Mouse (Mus musculus) heart, embryonic 11.5 days (tissue): ENCODE data around the gene Rtn4. TPM values are rescaled to one million over a fixed set of nuclear protein-coding genes. Genes with fewer than 3 reads are reported as not detected.

Experiments used
- ATAC-seq: fragments of 200-750 bp; cut with Nextera tagmentation; replicated peaks from 2 replicates; pipeline ENCODE4 v1.8.0; 2017; ENCODE audit warnings: moderate library complexity; ENCODE audit not compliant: insufficient number of reproducible peaks, low FRiP score, low TSS enrichment
- H3K27ac ChIP-seq: fragments of 300-500 bp; sonication (generic); 2 replicates; pipeline ENCODE4 v1.5.1; 2014; ENCODE audit warnings: mild to moderate bottlenecking, low read depth, low read length
- H3K27me3 ChIP-seq: fragments of 300-500 bp; sonication (generic); 2 replicates; pipeline ENCODE4 v1.6.1; 2014; ENCODE audit warnings: mild to moderate bottlenecking, low read length, mixed read lengths; ENCODE audit not compliant: control insufficient read depth, insufficient read depth
- H3K36me3 ChIP-seq: fragments of 300-500 bp; sonication (generic); 2 replicates; pipeline ENCODE4 v1.6.1; 2014; ENCODE audit warnings: mild to moderate bottlenecking, low read length, moderate library complexity, mixed read lengths; ENCODE audit not compliant: control insufficient read depth, insufficient read depth
- H3K4me1 ChIP-seq: fragments of 300-500 bp; sonication (generic); 2 replicates; pipeline ENCODE4 v1.6.1; 2014; ENCODE audit warnings: low read length; ENCODE audit not compliant: control insufficient read depth, insufficient read depth
- H3K4me2 ChIP-seq: fragments of 300-500 bp; sonication (generic); 2 replicates; pipeline ENCODE4 v1.6.1; 2014; ENCODE audit warnings: mild to moderate bottlenecking, moderate library complexity
- H3K4me3 ChIP-seq: fragments of 300-500 bp; sonication (generic); 2 replicates; pipeline ENCODE4 v1.5.1; 2014; ENCODE audit warnings: low read depth, low read length
- H3K9ac ChIP-seq: fragments of 300-500 bp; sonication (generic); 2 replicates; pipeline ENCODE4 v1.6.1; 2014; ENCODE audit warnings: mild to moderate bottlenecking, low read depth, low read length, moderate library complexity
- H3K9me3 ChIP-seq: fragments of 300-500 bp; sonication (generic); replicated peaks from 2 replicates; pipeline ENCODE4 v1.6.1; 2016; ENCODE audit warnings: low read length; ENCODE audit not compliant: control insufficient read depth
- WGBS: fragments of 180-500 bp; shearing (Covaris S2); extraction: QIAGEN DNeasy Blood & Tissue Kit; methylation state at CpG from one replicate; pipeline ENCODE4 v1.1.7; 2014; ENCODE audit not compliant: insufficient replicate concordance; 5-methylcytosine and 5-hydroxymethylcytosine counted together
- polyA plus RNA-seq: library from polyadenylated mRNA; unstranded; fragments of >200 nt; fragmentation: Nextera tagmentation; extraction: Ambion mirVana; gene quantifications from 2 replicates; pipeline ENCODE4 v1.2.1, GENCODE M21; 2014

Rtn4 gene
- polyA plus RNA-seq, 1 experiment from 2014 or later: 48.5 TPM

- WGBS: 60% methylated on average over 6 of the region's 6 CpGs
- no peaks in the 10 kb centered on the region for H3K9me3 ChIP-seq
- H3K4me2 ChIP-seq: no peak overlapping the region
- no peak overlapping the region for H3K9ac ChIP-seq
- no peak overlapping the region for H3K27ac ChIP-seq
- H3K4me1 ChIP-seq: no peaks in the 10 kb centered on the region
- no peaks in the 10 kb centered on the region for H3K36me3 ChIP-seq
- no peaks in the 10 kb centered on the region for H3K27me3 ChIP-seq
- no peak for ATAC-seq
- H3K4me3 ChIP-seq: no peak overlapping the region
Measured at GRCm38 (mm10) chr11:29718541-29718940, 25.8 kb downstream of the Rtn4 start.

- Histone ChIP-seq H3K4me3 (no peak overlapping the region), H3K4me1 (no peaks in the 10 kb centered on the region)
- 54% methylated on average over 1 of the region's 1 CpGs for WGBS
Measured at GRCm38 (mm10) chr11:29719597-29719996, 26.9 kb downstream of the Rtn4 start.

GRCm38 (mm10) chr11:29724213-29724612 lies 31.5 kb downstream of the Rtn4 start:
- H3K27me3 ChIP-seq: no peaks in the 10 kb centered on the region
- H3K4me2 ChIP-seq: no peak overlapping the region
- H3K4me1 ChIP-seq: no peaks in the 10 kb centered on the region
- H3K36me3 ChIP-seq: no peaks in the 10 kb centered on the region
- 97% methylated on average over 2 of the region's 2 CpGs for WGBS
- ATAC-seq: no peak
- H3K27ac ChIP-seq: no peak overlapping the region
- H3K9me3 ChIP-seq: no peaks in the 10 kb centered on the region
- H3K9ac ChIP-seq: no peak overlapping the region
- H3K4me3 ChIP-seq: no peak overlapping the region

More at GRCm38 (mm10) chr11:29719597-29719996, 26.9 kb downstream of the Rtn4 start:
- ATAC-seq: no peak
- no peak overlapping the region for H3K4me2 ChIP-seq
- no peak overlapping the region for H3K9ac ChIP-seq
- H3K27me3 ChIP-seq: no peaks in the 10 kb centered on the region
- H3K27ac ChIP-seq: no peak overlapping the region
- H3K9me3 ChIP-seq: no peaks in the 10 kb centered on the region
- H3K36me3 ChIP-seq: no peaks in the 10 kb centered on the region

GRCm38 (mm10) chr11:29725167-29725566 lies 32.4 kb downstream of the Rtn4 start:
- Histone ChIP-seq H3K27me3 (no peaks in the 10 kb centered on the region), H3K27ac (no peak overlapping the region), H3K36me3 (no peaks in the 10 kb centered on the region), H3K4me3 (no peak overlapping the region), H3K4me2 (no peak overlapping the region), H3K4me1 (no peaks in the 10 kb centered on the region), H3K9me3 (no peaks in the 10 kb centered on the region), H3K9ac (no peak overlapping the region)
- ATAC-seq: no peak

- no peak overlapping the region for H3K4me2 ChIP-seq
- H3K4me3 ChIP-seq: no peak overlapping the region
- H3K9me3 ChIP-seq: no peaks in the 10 kb centered on the region
- H3K36me3 ChIP-seq: no peaks in the 10 kb centered on the region
- no peak overlapping the region for H3K27ac ChIP-seq
- no peaks in the 10 kb centered on the region for H3K27me3 ChIP-seq
- no peak overlapping the region for H3K9ac ChIP-seq
- ATAC-seq: no peak
- 74% methylated on average over 1 of the region's 1 CpGs for WGBS
- H3K4me1 ChIP-seq: no peaks in the 10 kb centered on the region
Measured at GRCm38 (mm10) chr11:29725610-29726009, 32.9 kb downstream of the Rtn4 start.

GRCm38 (mm10) chr11:29727901-29728300 lies 35.2 kb downstream of the Rtn4 start:
- Histone ChIP-seq H3K27ac (no peak overlapping the region), H3K4me2 (no peak overlapping the region), H3K9me3 (no peaks in the 10 kb centered on the region), H3K4me1 (no peaks in the 10 kb centered on the region), H3K9ac (no peak overlapping the region), H3K27me3 (no peaks in the 10 kb centered on the region), H3K36me3 (no peaks in the 10 kb centered on the region), H3K4me3 (no peak overlapping the region)
- no peak for ATAC-seq
- WGBS: 85% methylated on average over 1 of the region's 1 CpGs

GRCm38 (mm10) chr11:29739752-29740151 lies 47.0 kb downstream of the Rtn4 start:
- Histone ChIP-seq H3K4me2 (no peak overlapping the region), H3K36me3 (peaks cover 8% of the 10 kb centered on the region)
- WGBS: 78% methylated on average over 2 of the region's 2 CpGs

GRCm38 (mm10) chr11:29744760-29745430 lies 52.1 kb downstream of the Rtn4 start:
- no peaks in the 10 kb centered on the region for H3K27me3 ChIP-seq
- peaks cover under 1% of the 10 kb centered on the region; the same call in 1 of the 2 replicates for H3K4me1 ChIP-seq
- H3K9ac ChIP-seq: no peak overlapping the region
- no peak overlapping the region for H3K27ac ChIP-seq
- peaks cover 14% of the 10 kb centered on the region for H3K36me3 ChIP-seq
- WGBS: 91% methylated on average over 5 of the region's 5 CpGs
- ATAC-seq: no peak
- H3K4me2 ChIP-seq: no peak overlapping the region
- no peaks in the 10 kb centered on the region for H3K9me3 ChIP-seq
- no peak overlapping the region for H3K4me3 ChIP-seq

More at GRCm38 (mm10) chr11:29739752-29740151, 47.0 kb downstream of the Rtn4 start:
- ATAC-seq: no peak
- Histone ChIP-seq H3K9me3 (no peaks in the 10 kb centered on the region), H3K27me3 (no peaks in the 10 kb centered on the region), H3K4me3 (no peak overlapping the region), H3K4me1 (peaks cover 6% of the 10 kb centered on the region), H3K9ac (no peak overlapping the region), H3K27ac (no peak overlapping the region)

- no peak overlapping the region for H3K27ac ChIP-seq
- H3K36me3 ChIP-seq: peaks cover 14% of the 10 kb centered on the region
- no peaks in the 10 kb centered on the region for H3K9me3 ChIP-seq
- no peak overlapping the region for H3K4me2 ChIP-seq
- 78% methylated on average over 2 of the region's 2 CpGs for WGBS
- H3K27me3 ChIP-seq: no peaks in the 10 kb centered on the region
- no peak overlapping the region for H3K4me3 ChIP-seq
- no peak overlapping the region for H3K9ac ChIP-seq
- H3K4me1 ChIP-seq: no peaks in the 10 kb centered on the region
- no peak for ATAC-seq
Measured at GRCm38 (mm10) chr11:29745513-29745912, 52.8 kb downstream of the Rtn4 start.
